In genomic region chr9:121424281-121425164, GRCm38 (mm10) we compare ENCODE assay signal across 16 mouse cellular contexts.
DNase-seq lines count a peak whose midpoint lies in the region; ATAC-seq and TF ChIP-seq lines count a peak whose summit lies in the region.
"Had no signal": no experiment of that assay in that cellular context is flagged by ENCODE, and none has a peak within 500 bp of the region (broad histone marks: within the 10 kb centered on the region; RNA-seq: fewer than 3 reads in every experiment).

No protein-coding gene starts in this region.

- no peaks in the 10 kb centered on the region for H3K27me3 ChIP-seq in neural tube, embryonic 15.5 days (replicated peaks)
- H3K27me3 ChIP-seq in stomach, embryonic 16.5 days (ENCODE audit: control insufficient read depth, insufficient read depth, low read length) = no peaks in the 10 kb centered on the region
- H3K27me3 ChIP-seq: embryonic facial prominence, embryonic 12.5 days; heart, embryonic 13.5 days; limb, embryonic 13.5 days had no signal

- no peak for ATAC-seq in neural tube, embryonic 15.5 days (ENCODE audit: low FRiP score)
- ATAC-seq in stomach, embryonic 16.5 days (ENCODE audit: insufficient read depth, low FRiP score) = no peak
- ATAC-seq: hindbrain, embryonic 16.5 days had no signal

- H3K36me3 ChIP-seq in neural tube, embryonic 15.5 days = no peaks in the 10 kb centered on the region
- H3K36me3 ChIP-seq in stomach, embryonic 16.5 days (ENCODE audit: control insufficient read depth, insufficient read depth, low read length) = no peaks in the 10 kb centered on the region
- H3K36me3 ChIP-seq: embryonic facial prominence, embryonic 12.5 days; heart, embryonic 13.5 days; limb, embryonic 13.5 days had no signal

- WGBS in neural tube, embryonic 15.5 days = 68% methylated on average over 16 of the region's 16 CpGs
- WGBS in stomach, embryonic 16.5 days = 74% methylated on average over 16 of the region's 16 CpGs

- H3K9ac ChIP-seq in neural tube, embryonic 15.5 days (replicated peaks) = no peak overlapping the region
- H3K9ac ChIP-seq in stomach, embryonic 16.5 days (ENCODE audit: low read length) = no peak overlapping the region
- H3K9ac ChIP-seq: embryonic facial prominence, embryonic 12.5 days; heart, embryonic 13.5 days; limb, embryonic 13.5 days had no signal

- no peak overlapping the region for H3K4me3 ChIP-seq in layer of hippocampus, adult 2 months
- H3K4me3 ChIP-seq in neural tube, embryonic 15.5 days (replicated peaks) = no peak overlapping the region
- H3K4me3 ChIP-seq in stomach, embryonic 16.5 days (replicated peaks; ENCODE audit: low read length) = no peak overlapping the region
- H3K4me3 ChIP-seq: embryonic facial prominence, embryonic 12.5 days; heart, embryonic 13.5 days; limb, embryonic 13.5 days had no signal

- no peaks in the 10 kb centered on the region for H3K9me3 ChIP-seq in neural tube, embryonic 15.5 days (replicated peaks)
- no peaks in the 10 kb centered on the region for H3K9me3 ChIP-seq in stomach, embryonic 16.5 days (replicated peaks; ENCODE audit: control insufficient read depth, low read length)
- H3K9me3 ChIP-seq: embryonic facial prominence, embryonic 12.5 days; heart, embryonic 13.5 days; limb, embryonic 13.5 days had no signal

- no peak for DNase-seq in layer of hippocampus, adult 2 months (ENCODE audit: low spot score in 2 of 2)
- DNase-seq in layer of hippocampus, adult 8-10 months (ENCODE audit: low spot score in 2 of 2) = no peak
- DNase-seq in neural tube, embryonic 10.5 days (ENCODE audit: extremely low spot score, low spot score) = no peak
- peak; percentile 73 for DNase-seq in gonadal fat pad, adult 2 months (ENCODE audit: low read depth)
- DNase-seq in cerebellum, adult 18-20 months = no peak
- DNase-seq: cerebellum, adult 8-10 months; gastrocnemius, postnatal 36 days; heart, postnatal 36 days; kidney, adult 8-10 months; spleen, adult 18-20 months had no signal

- 0 out of 2 replicates have a peak overlapping the region, but pooled peaks have one; percentile 44 for H3K27ac ChIP-seq in layer of hippocampus, adult 2 months
- H3K27ac ChIP-seq in neural tube, embryonic 15.5 days (replicated peaks) = peak overlapping the region; percentile 4; the same call in 1 of the 2 replicates
- peak overlapping the region; percentile 88 for H3K27ac ChIP-seq in stomach, embryonic 16.5 days (ENCODE audit: low read length)
- H3K27ac ChIP-seq: embryonic facial prominence, embryonic 12.5 days; heart, embryonic 13.5 days; limb, embryonic 13.5 days had no signal

- no peak for TF ChIP-seq CTCF in layer of hippocampus, adult 2 months (conservative IDR thresholded peaks at IDR 0.05)

- peaks cover 39% of the 10 kb centered on the region for H3K4me1 ChIP-seq in neural tube, embryonic 15.5 days
- H3K4me1 ChIP-seq in stomach, embryonic 16.5 days (ENCODE audit: control insufficient read depth, insufficient read depth, low read length) = peaks cover 19% of the 10 kb centered on the region; the same call in 1 of the 2 replicates

- H3K4me2 ChIP-seq in neural tube, embryonic 15.5 days = no peak overlapping the region
- no peak overlapping the region for H3K4me2 ChIP-seq in stomach, embryonic 16.5 days (ENCODE audit: low read depth, low read length)
- H3K4me2 ChIP-seq: embryonic facial prominence, embryonic 12.5 days; heart, embryonic 13.5 days; limb, embryonic 13.5 days had no signal

Comparison
In these comparisons a context has a peak if more than half of its experiments do, and no peak if none do; other contexts are left out.
1. H3K27ac ChIP-seq: peak in every context shown above with its lines; median percentile 88 in stomach, embryonic 16.5 days; 44 in layer of hippocampus, adult 2 months; 4 in neural tube, embryonic 15.5 days.